In genomic region chr17:48266138-48266537, GRCm38 (mm10) we compare ENCODE assay signal across 27 mouse cellular contexts. TPM values are rescaled to one million over a fixed set of nuclear protein-coding genes. Genes with fewer than 3 reads are reported as not detected.
DNase-seq lines count a peak whose midpoint lies in the region; ATAC-seq and TF ChIP-seq lines count a peak whose summit lies in the region.
"Had no signal": no experiment of that assay in that cellular context is flagged by ENCODE, and none has a peak within 500 bp of the region (broad histone marks: within the 10 kb centered on the region; RNA-seq: fewer than 3 reads in every experiment).

No protein-coding gene starts in this region.

- no peaks in the 10 kb centered on the region for H3K36me3 ChIP-seq in forebrain, embryonic 10.5 days (replicated peaks)
- H3K36me3 ChIP-seq in forebrain, postnatal 0 days (ENCODE audit: insufficient read depth), result no peaks in the 10 kb centered on the region
- H3K36me3 ChIP-seq in kidney, embryonic 15.5 days, result no peaks in the 10 kb centered on the region
- H3K36me3 ChIP-seq: heart, embryonic 12.5 days; hindbrain, embryonic 10.5 days; limb, embryonic 15.5 days; midbrain, embryonic 10.5 days; stomach, embryonic 15.5 days had no signal

- peaks cover 29% of the 10 kb centered on the region for H3K4me1 ChIP-seq in forebrain, embryonic 10.5 days
- H3K4me1 ChIP-seq in forebrain, postnatal 0 days (ENCODE audit: insufficient read depth), result no peaks in the 10 kb centered on the region
- H3K4me1 ChIP-seq in kidney, embryonic 15.5 days, result peaks cover 8% of the 10 kb centered on the region; the same call in 1 of the 2 replicates
- H3K4me1 ChIP-seq: heart, embryonic 12.5 days; limb, embryonic 15.5 days; stomach, embryonic 15.5 days had no signal

- H3K27me3 ChIP-seq in forebrain, embryonic 10.5 days (ENCODE audit: poor library complexity, severe bottlenecking), result peaks cover 62% of the 10 kb centered on the region
- no peaks in the 10 kb centered on the region for H3K27me3 ChIP-seq in forebrain, postnatal 0 days (ENCODE audit: insufficient read depth, low read length)
- no peaks in the 10 kb centered on the region for H3K27me3 ChIP-seq in kidney, embryonic 15.5 days
- H3K27me3 ChIP-seq: heart, embryonic 12.5 days; limb, embryonic 15.5 days; stomach, embryonic 15.5 days had no signal

- TF ChIP-seq POLR2A in brain, embryonic 14.5 days (IDR thresholded peaks at IDR 0.05; ENCODE audit: borderline replicate concordance, extremely low read depth, insufficient read depth, insufficient read length, poor library complexity, severe bottlenecking), result no peak

- no peak for ATAC-seq in forebrain, postnatal 0 days
- no peak for ATAC-seq in kidney, embryonic 15.5 days (replicated peaks; ENCODE audit: low FRiP score)
- ATAC-seq: CD4-positive, CD25-positive, alpha-beta regulatory T cell, adult 4 months; inflammation-experienced regulatory T-cells, adult 6 months had no signal

- DNase-seq in forebrain, embryonic 10.5 days (ENCODE audit: extremely low spot score, low spot score), result peak; percentile 36
- DNase-seq in forebrain, postnatal 0 days, result no peak
- DNase-seq in kidney, adult 8-10 months, result no peak
- peak; percentile 62 for DNase-seq in brain, embryonic 14.5 days (ENCODE audit: low read depth)
- peak; percentile 10 for DNase-seq in forelimb bud, embryonic 11.5 days (ENCODE audit: low read depth, low spot score)
- DNase-seq in thymus, postnatal 14 days, result no peak
- no peak for DNase-seq in adrenal gland, postnatal 14 days
- DNase-seq: adrenal gland, postnatal 25 days; cerebellum, adult 9-10 months; gastrocnemius, postnatal 25 days; heart, adult 18-20 months; heart, postnatal 10 days; kidney, postnatal 4 days; lung, adult 18-20 months; lung, postnatal 10 days; retina, postnatal 1 day; thymus, postnatal 36 days had no signal

- TF ChIP-seq CTCF in forebrain, postnatal 0 days (IDR thresholded peaks at IDR 0.05; ENCODE audit: low read depth), result no peak
- no peak for TF ChIP-seq CTCF in brain, embryonic 14.5 days (IDR thresholded peaks at IDR 0.05; ENCODE audit: borderline replicate concordance, extremely low read depth, insufficient read depth, insufficient read length)

- no peak overlapping the region for H3K4me2 ChIP-seq in forebrain, postnatal 0 days (ENCODE audit: low read depth)
- no peak overlapping the region for H3K4me2 ChIP-seq in kidney, embryonic 15.5 days
- H3K4me2 ChIP-seq: heart, embryonic 12.5 days; limb, embryonic 15.5 days; stomach, embryonic 15.5 days had no signal

- no peaks in the 10 kb centered on the region for H3K9me3 ChIP-seq in forebrain, embryonic 10.5 days
- no peaks in the 10 kb centered on the region for H3K9me3 ChIP-seq in forebrain, postnatal 0 days (ENCODE audit: low read length)
- no peaks in the 10 kb centered on the region for H3K9me3 ChIP-seq in kidney, embryonic 15.5 days (replicated peaks)
- H3K9me3 ChIP-seq: heart, embryonic 12.5 days; hindbrain, embryonic 10.5 days; limb, embryonic 15.5 days; midbrain, embryonic 10.5 days; stomach, embryonic 15.5 days had no signal

- no peak overlapping the region for H3K4me3 ChIP-seq in forebrain, embryonic 10.5 days
- H3K4me3 ChIP-seq in forebrain, postnatal 0 days (ENCODE audit: low read depth, low read length), result no peak overlapping the region
- no peak overlapping the region for H3K4me3 ChIP-seq in kidney, embryonic 15.5 days (replicated peaks)
- H3K4me3 ChIP-seq: heart, embryonic 12.5 days; hindbrain, embryonic 10.5 days; limb, embryonic 15.5 days; midbrain, embryonic 10.5 days; stomach, embryonic 15.5 days had no signal

- WGBS in forebrain, embryonic 10.5 days, result 19% methylated on average over 2 of the region's 2 CpGs
- 3% methylated on average over 2 of the region's 2 CpGs for WGBS in forebrain, postnatal 0 days
- WGBS in kidney, embryonic 15.5 days, result 8% methylated on average over 2 of the region's 2 CpGs

- no peak overlapping the region for H3K9ac ChIP-seq in forebrain, postnatal 0 days
- no peak overlapping the region for H3K9ac ChIP-seq in kidney, embryonic 15.5 days
- H3K9ac ChIP-seq: heart, embryonic 12.5 days; limb, embryonic 15.5 days; stomach, embryonic 15.5 days had no signal

- H3K27ac ChIP-seq in forebrain, embryonic 10.5 days, result 0 out of 2 replicates have a peak overlapping the region, but pooled peaks have one; percentile 48
- H3K27ac ChIP-seq in forebrain, postnatal 0 days (ENCODE audit: low read depth, low read length), result no peak overlapping the region
- peak overlapping the region; percentile 33; the same call in 1 of the 2 replicates for H3K27ac ChIP-seq in kidney, embryonic 15.5 days
- H3K27ac ChIP-seq: hindbrain, embryonic 10.5 days; limb, embryonic 15.5 days; midbrain, embryonic 10.5 days; stomach, embryonic 15.5 days had no signal

RNA-seq across cellular contexts. Expression of gene Treml4, which starts 2.0 kb away (rescaled TPM):
- 0.11 TPM in 1 of 2 replicates, not detected in the other for polyA plus RNA-seq in forebrain, embryonic 10.5 days (2016; fragmentation: Nextera tagmentation; extraction: Ambion mirVana)
- total RNA-seq in forebrain, postnatal 0 days (2014; rRNA removed), result not detected in 2 replicates
- not detected in 2 replicates for polyA plus RNA-seq in forebrain, postnatal 0 days (2015; fragmentation: Nextera tagmentation; extraction: Ambion mirVana)
- 0.49 and 0.60 TPM in 2 replicates for polyA plus RNA-seq in kidney, embryonic 15.5 days (2015; fragmentation: Nextera tagmentation; extraction: Ambion mirVana)
- polyA plus RNA-seq in brain, embryonic 14.5 days (2012; rRNA removed), result 0.05 TPM in 1 of 2 replicates, not detected in the other
- 0.89 and 1.8 TPM in 2 replicates for total RNA-seq in adrenal gland, postnatal 14 days (2021)
- total RNA-seq: common myeloid progenitor, adult 5-6 weeks; gastrocnemius, postnatal 25 days; left cerebral cortex, postnatal 25 days had no signal
- polyA plus RNA-seq: hindbrain, embryonic 10.5 days had no signal

RNA-seq across cellular contexts. Expression of gene Trem3, which starts 18.6 kb away (rescaled TPM):
- not detected in 2 replicates for polyA plus RNA-seq in forebrain, embryonic 10.5 days (2016; fragmentation: Nextera tagmentation; extraction: Ambion mirVana)
- not detected in 2 replicates for total RNA-seq in forebrain, postnatal 0 days (2014; rRNA removed)
- polyA plus RNA-seq in forebrain, postnatal 0 days (2015; fragmentation: Nextera tagmentation; extraction: Ambion mirVana), result not detected in 2 replicates
- not detected in 2 replicates for polyA plus RNA-seq in kidney, embryonic 15.5 days (2015; fragmentation: Nextera tagmentation; extraction: Ambion mirVana)
- polyA plus RNA-seq in brain, embryonic 14.5 days (2012; rRNA removed), result 0.08 TPM in 1 of 2 replicates, not detected in the other
- total RNA-seq in adrenal gland, postnatal 14 days (2021), result 0.48 TPM in 1 of 2 replicates, not detected in the other
- total RNA-seq: adrenal gland, postnatal 25 days; gastrocnemius, postnatal 25 days; heart, adult 18-20 months; heart, postnatal 10 days had no signal
- polyA plus RNA-seq: CD4-positive, CD25-positive, alpha-beta regulatory T cell, adult 4 months; heart, embryonic 12.5 days; hindbrain, embryonic 10.5 days; inflammation-experienced regulatory T-cells, adult 6 months; midbrain, embryonic 10.5 days had no signal

RNA-seq across cellular contexts. Expression of gene Treml2, which starts 33.2 kb away (rescaled TPM):
- polyA plus RNA-seq in forebrain, embryonic 10.5 days (2016; fragmentation: Nextera tagmentation; extraction: Ambion mirVana), result 0.42 and 0.57 TPM in 2 replicates
- 0.23 and 0.43 TPM in 2 replicates for total RNA-seq in forebrain, postnatal 0 days (2014; rRNA removed)
- 0.07 TPM in 1 of 2 replicates, not detected in the other for polyA plus RNA-seq in forebrain, postnatal 0 days (2015; fragmentation: Nextera tagmentation; extraction: Ambion mirVana)
- 0.13 and 0.29 TPM in 2 replicates for polyA plus RNA-seq in kidney, embryonic 15.5 days (2015; fragmentation: Nextera tagmentation; extraction: Ambion mirVana)
- polyA plus RNA-seq in brain, embryonic 14.5 days (2012; rRNA removed), result 0.19 and 0.42 TPM in 2 replicates
- 0.93 and 5.6 TPM in 2 replicates for total RNA-seq in adrenal gland, postnatal 14 days (2021)

RNA-seq across cellular contexts. Expression of gene Trem1, which starts 33.6 kb away (rescaled TPM):
- not detected in 2 replicates for polyA plus RNA-seq in forebrain, embryonic 10.5 days (2016; fragmentation: Nextera tagmentation; extraction: Ambion mirVana)
- 0.24 TPM in 1 of 2 replicates, not detected in the other for total RNA-seq in forebrain, postnatal 0 days (2014; rRNA removed)
- 0.08 and 0.09 TPM in 2 replicates for polyA plus RNA-seq in forebrain, postnatal 0 days (2015; fragmentation: Nextera tagmentation; extraction: Ambion mirVana)
- polyA plus RNA-seq in kidney, embryonic 15.5 days (2015; fragmentation: Nextera tagmentation; extraction: Ambion mirVana), result 0.05 and 0.08 TPM in 2 replicates
- polyA plus RNA-seq in brain, embryonic 14.5 days (2012; rRNA removed), result not detected in 2 replicates
- total RNA-seq in adrenal gland, postnatal 14 days (2021), result 0.11 TPM in 2 replicates
- total RNA-seq: adrenal gland, postnatal 25 days; gastrocnemius, postnatal 25 days; left cerebral cortex, postnatal 25 days had no signal
- polyA plus RNA-seq: CD4-positive, CD25-positive, alpha-beta regulatory T cell, adult 4 months; hindbrain, embryonic 10.5 days; inflammation-experienced regulatory T-cells, adult 6 months; midbrain, embryonic 10.5 days had no signal

RNA-seq across cellular contexts. Expression of gene B430306N03Rik, which starts 49.8 kb away (rescaled TPM):
- polyA plus RNA-seq in forebrain, embryonic 10.5 days (2016; fragmentation: Nextera tagmentation; extraction: Ambion mirVana), result 0.06 TPM in 1 of 2 replicates, not detected in the other
- 0.08 and 0.19 TPM in 2 replicates for total RNA-seq in forebrain, postnatal 0 days (2014; rRNA removed)
- polyA plus RNA-seq in forebrain, postnatal 0 days (2015; fragmentation: Nextera tagmentation; extraction: Ambion mirVana), result 0.21 TPM in 1 of 2 replicates, not detected in the other
- 0.23 and 0.39 TPM in 2 replicates for polyA plus RNA-seq in kidney, embryonic 15.5 days (2015; fragmentation: Nextera tagmentation; extraction: Ambion mirVana)
- 0.06 and 0.26 TPM in 2 replicates for polyA plus RNA-seq in brain, embryonic 14.5 days (2012; rRNA removed)
- total RNA-seq in adrenal gland, postnatal 14 days (2021), result 0.19 and 0.45 TPM in 2 replicates
- total RNA-seq: gastrocnemius, postnatal 25 days had no signal

Comparison
In these comparisons a context has a peak if more than half of its experiments do, and no peak if none do; other contexts are left out.
1. DNase-seq: peak in forebrain, embryonic 10.5 days (single experiment), brain, embryonic 14.5 days (single experiment) and forelimb bud, embryonic 11.5 days (single experiment); none in forebrain, postnatal 0 days (single experiment), kidney, adult 8-10 months (0 of 2), thymus, postnatal 14 days (single experiment) and adrenal gland, postnatal 14 days (single experiment).